Mouse (Mus musculus): Measurements from ENCODE around the gene Ddx43. TPM values are rescaled to one million over a fixed set of nuclear protein-coding genes. Genes with fewer than 3 reads are reported as not detected.
"Not testable (repeated sequence)": the region's sequence is repeated elsewhere in the genome, so short reads cannot be mapped to it uniquely, and the experiment has no call there.

Gene Ddx43
- polyA plus RNA-seq, 1 experiment from 2014 or later: 0.12 TPM

DNA sequence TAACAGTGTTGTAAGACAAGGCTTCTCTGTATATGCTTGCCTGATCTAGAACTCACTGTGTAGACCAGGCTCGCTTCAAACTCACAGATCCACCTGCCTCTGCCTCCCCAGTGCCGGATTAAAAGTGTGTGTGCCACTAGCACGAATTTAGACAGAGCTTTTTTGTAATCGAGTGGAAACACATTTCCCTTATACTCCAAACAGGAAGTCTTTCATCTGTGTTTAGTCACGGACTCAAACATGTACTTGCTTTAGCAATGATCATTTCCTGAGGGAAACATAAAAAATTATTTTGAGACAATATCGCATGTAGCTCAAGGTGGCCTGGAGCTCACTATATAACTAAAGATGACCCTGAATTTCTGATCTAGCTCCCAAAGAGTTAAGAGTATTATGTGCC is 32.2 kb upstream of the Ddx43 start:
- Histone ChIP-seq H3K4me3 (no peak overlapping the region), H3K36me3 (replicated peaks) (no peaks in the 10 kb centered on the region), H3K9me3 (no peaks in the 10 kb centered on the region), H3K27ac (replicated peaks) (no peak overlapping the region), H3K4me1 (no peaks in the 10 kb centered on the region), H3K27me3 (replicated peaks; ENCODE audit: low read depth, poor library complexity, severe bottlenecking) (no peaks in the 10 kb centered on the region)
- no peak for DNase-seq (ENCODE audit: low spot score)
- WGBS: 76% methylated on average over 6 of the region's 6 CpGs

DNA sequence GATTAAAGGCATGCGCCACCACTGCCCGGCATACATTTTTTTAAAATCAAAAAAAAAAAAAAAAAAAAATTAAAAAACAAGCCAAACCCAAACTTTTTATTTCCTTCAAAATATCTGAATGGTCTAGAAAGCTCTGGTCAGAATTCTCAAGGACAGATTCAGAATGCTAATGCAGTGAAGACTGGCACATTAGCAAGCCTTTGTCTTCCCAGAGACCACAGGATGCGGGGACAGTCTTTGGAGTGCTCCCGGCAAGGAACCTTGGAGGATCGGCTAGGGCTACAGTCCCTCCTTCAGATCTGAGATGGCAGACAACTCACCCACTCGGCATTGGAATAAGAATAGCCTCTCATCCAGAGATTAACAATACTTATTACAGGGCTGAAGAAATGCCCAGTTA is 30.9 kb upstream of the Ddx43 start:
- Histone ChIP-seq H3K4me3 (no peak overlapping the region), H3K27ac (replicated peaks) (no peak overlapping the region), H3K4me1 (no peaks in the 10 kb centered on the region), H3K27me3 (replicated peaks; ENCODE audit: low read depth, poor library complexity, severe bottlenecking) (no peaks in the 10 kb centered on the region), H3K36me3 (replicated peaks) (no peaks in the 10 kb centered on the region), H3K9me3 (no peaks in the 10 kb centered on the region)
- DNase-seq (ENCODE audit: low spot score): no peak
- WGBS: 90% methylated on average over 6 of the region's 6 CpGs

DNA sequence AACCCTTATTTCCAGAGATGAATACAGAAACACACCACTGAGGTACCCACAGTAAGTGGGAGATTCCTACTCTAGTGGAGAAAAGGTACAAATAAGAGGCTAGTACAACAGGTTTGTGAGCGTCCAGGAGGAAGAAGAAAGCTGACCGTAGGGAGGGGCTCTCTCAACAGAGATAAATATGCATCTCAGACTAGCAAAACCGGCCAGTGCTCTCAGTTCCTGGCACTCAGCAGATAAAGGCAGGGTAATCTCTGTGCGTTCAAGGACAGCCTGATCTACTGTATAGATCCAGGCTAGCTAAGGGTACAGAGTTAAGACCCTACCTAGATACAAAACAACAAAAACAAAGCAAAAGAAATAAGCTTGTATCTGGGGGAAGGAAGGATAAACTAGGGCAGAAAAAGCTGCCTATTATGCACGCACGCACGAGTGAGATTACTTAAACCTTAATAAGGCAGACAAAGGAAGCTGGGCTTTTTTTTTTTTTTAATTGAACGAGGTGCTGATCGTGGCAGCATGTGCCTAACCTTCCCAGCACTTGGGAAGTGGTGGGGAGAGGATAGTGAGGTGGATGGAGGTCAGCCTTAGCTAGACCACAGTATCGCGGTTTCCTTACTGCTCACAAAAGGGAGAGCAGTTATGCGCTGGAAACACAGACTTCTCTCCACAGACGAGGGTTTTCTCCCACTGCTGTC is 29.6 kb upstream of the Ddx43 start:
- no peaks in the 10 kb centered on the region for H3K4me1 ChIP-seq
- no peaks in the 10 kb centered on the region for H3K27me3 ChIP-seq (replicated peaks; ENCODE audit: low read depth, poor library complexity, severe bottlenecking)
- no peak overlapping the region for H3K4me3 ChIP-seq
- no peak for DNase-seq (ENCODE audit: low spot score)
- H3K27ac ChIP-seq (replicated peaks): no peak overlapping the region
- no peaks in the 10 kb centered on the region for H3K36me3 ChIP-seq (replicated peaks)
- H3K9me3 ChIP-seq: no peaks in the 10 kb centered on the region
- WGBS: 76% methylated on average over 13 of the region's 13 CpGs

DNA sequence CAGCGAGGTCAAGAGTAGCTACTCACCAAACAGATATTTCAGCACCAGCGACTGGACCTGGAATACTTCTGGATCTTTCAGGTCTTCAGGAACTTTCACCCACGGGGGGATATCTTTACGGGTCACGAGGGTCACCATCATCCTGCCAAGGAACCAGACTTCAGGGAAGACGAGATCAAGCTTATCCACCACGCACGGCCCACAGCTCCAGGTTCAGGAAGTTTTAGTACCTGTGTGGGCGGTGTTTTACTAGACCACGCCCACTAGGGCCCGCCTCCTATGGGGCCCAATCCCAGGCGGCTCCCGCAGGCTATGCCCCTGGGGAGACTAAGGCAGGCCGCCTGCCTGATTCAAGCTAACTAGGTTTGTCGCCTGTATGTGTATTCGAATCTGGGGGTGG is 27.6 kb upstream of the Ddx43 start, which contains the start of gene Dppa5a:
TSS of gene Dppa5a (minus strand) at position 219 of the 400 bp plus-strand sequence.
- H3K27ac ChIP-seq (replicated peaks); H3K36me3 ChIP-seq (replicated peaks); H3K4me3 ChIP-seq; H3K27me3 ChIP-seq (replicated peaks; ENCODE audit: low read depth, poor library complexity, severe bottlenecking); H3K9me3 ChIP-seq; DNase-seq (ENCODE audit: low spot score); H3K4me1 ChIP-seq: not testable (repeated sequence)
- WGBS: 90% methylated on average over 16 of the region's 16 CpGs

DNA sequence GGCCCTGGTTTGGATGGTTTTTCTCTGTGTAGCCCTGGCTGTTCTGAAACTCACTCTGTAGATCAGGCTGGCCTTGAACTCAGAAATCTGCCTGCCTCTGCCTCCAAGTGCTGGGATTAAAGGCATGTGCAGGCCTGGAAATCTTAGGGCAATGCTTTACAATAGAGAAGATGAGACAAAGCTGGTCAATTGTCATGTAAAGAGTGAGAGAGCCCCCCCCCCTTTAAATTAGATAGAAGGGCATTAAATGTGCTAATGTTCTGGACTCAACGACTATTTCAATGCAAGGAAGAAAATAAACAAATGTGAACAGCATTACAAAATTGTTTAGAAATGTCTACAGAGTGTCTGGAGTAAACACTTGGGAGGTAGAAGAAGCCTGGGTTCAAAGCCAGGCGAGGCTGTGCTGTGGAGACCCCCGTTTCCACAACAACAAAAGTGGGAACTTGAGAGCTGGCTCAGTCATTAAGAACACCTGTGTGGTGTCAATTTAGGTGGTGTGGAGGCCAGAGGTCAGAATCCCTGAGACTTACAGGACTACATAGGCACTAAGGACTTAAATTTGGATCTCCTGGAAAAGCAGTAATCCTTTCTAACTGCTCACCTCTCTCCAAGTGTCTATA is 26.8 kb upstream of the Ddx43 start:
- Histone ChIP-seq H3K4me3 (no peak overlapping the region), H3K4me1 (no peaks in the 10 kb centered on the region), H3K27ac (replicated peaks) (no peak overlapping the region), H3K27me3 (replicated peaks; ENCODE audit: low read depth, poor library complexity, severe bottlenecking) (no peaks in the 10 kb centered on the region), H3K36me3 (replicated peaks) (no peaks in the 10 kb centered on the region), H3K9me3 (no peaks in the 10 kb centered on the region)
- no peak for DNase-seq (ENCODE audit: low spot score)
- whole genome bisulfite sequencing: 68% methylated on average over 3 of the region's 3 CpGs

DNA sequence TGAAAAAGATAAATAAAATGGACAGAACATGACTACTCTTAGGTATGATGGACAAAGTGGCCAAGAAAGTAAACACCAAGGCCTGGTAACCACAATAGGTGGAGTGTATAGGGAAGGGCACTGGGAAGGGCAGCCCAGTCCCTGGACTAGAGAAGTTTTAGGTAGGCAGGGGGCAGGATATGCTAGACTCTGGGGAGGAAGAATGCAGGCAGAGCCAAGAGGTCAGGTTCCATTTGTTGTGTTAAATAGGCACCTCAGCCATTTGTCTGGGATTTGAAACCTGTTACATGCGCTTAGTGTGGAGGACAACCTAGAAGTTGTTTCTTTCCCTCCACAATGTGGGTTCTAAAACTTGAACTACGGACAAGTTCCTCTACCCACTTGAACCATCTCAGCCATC is 26.2 kb upstream of the Ddx43 start:
- Histone ChIP-seq H3K4me3 (no peak overlapping the region), H3K9me3 (no peaks in the 10 kb centered on the region), H3K4me1 (no peaks in the 10 kb centered on the region), H3K36me3 (replicated peaks) (no peaks in the 10 kb centered on the region), H3K27me3 (replicated peaks; ENCODE audit: low read depth, poor library complexity, severe bottlenecking) (no peaks in the 10 kb centered on the region), H3K27ac (replicated peaks) (no peak overlapping the region)
- DNase-seq (ENCODE audit: low spot score): no peak
- 87% methylated on average over 2 of the region's 2 CpGs for WGBS

DNA sequence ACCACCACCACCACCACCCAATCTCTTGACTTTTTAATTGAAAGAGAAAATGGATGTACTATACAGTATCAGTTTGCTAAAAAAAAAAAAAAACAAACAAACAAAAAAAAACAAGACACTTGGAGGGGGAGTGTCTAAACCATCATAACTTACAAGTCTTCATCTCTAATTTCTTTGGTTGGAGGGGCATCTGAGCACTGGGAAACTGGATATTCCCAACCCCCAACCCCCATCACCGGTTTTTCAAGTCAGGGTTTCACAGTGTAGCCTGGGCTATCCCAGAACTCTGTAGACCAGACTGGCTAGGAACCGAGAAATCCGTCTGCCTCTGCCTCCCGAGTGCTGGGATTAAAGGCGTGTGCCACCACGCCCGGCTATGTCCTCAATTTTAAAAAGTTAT is 25.8 kb upstream of the Ddx43 start:
- Histone ChIP-seq H3K4me1 (no peaks in the 10 kb centered on the region), H3K4me3 (no peak overlapping the region), H3K9me3 (no peaks in the 10 kb centered on the region), H3K36me3 (replicated peaks) (no peaks in the 10 kb centered on the region), H3K27me3 (replicated peaks; ENCODE audit: low read depth, poor library complexity, severe bottlenecking) (no peaks in the 10 kb centered on the region), H3K27ac (replicated peaks) (no peak overlapping the region)
- WGBS: 89% methylated on average over 7 of the region's 7 CpGs
- DNase-seq (ENCODE audit: low spot score): no peak

DNA sequence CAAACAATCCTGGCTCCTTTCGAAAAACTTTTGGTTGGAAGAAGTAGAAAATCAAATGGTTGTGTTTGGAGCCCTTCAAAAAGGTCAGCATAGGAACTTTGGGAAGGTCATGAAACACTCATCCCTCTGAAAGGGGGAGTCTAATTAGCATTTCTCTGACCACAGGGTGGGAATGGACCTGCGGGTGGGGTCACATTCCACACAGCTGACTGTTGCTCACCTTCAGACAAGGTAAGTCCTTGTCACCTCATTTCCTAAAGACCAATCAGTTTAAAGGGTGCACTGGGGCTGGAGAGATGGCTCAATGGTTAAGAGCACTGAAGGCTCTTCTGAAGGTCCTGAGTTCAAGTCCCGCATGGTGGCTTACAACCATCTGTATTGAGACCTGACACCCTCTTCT is 24.1 kb upstream of the Ddx43 start:
- Histone ChIP-seq H3K27ac (replicated peaks) (no peak overlapping the region), H3K4me1 (no peaks in the 10 kb centered on the region), H3K36me3 (replicated peaks) (no peaks in the 10 kb centered on the region), H3K9me3 (no peaks in the 10 kb centered on the region), H3K4me3 (no peak overlapping the region), H3K27me3 (replicated peaks; ENCODE audit: low read depth, poor library complexity, severe bottlenecking) (no peaks in the 10 kb centered on the region)
- DNase-seq (ENCODE audit: low spot score): no peak
- 93% methylated on average over 3 of the region's 3 CpGs for WGBS

DNA sequence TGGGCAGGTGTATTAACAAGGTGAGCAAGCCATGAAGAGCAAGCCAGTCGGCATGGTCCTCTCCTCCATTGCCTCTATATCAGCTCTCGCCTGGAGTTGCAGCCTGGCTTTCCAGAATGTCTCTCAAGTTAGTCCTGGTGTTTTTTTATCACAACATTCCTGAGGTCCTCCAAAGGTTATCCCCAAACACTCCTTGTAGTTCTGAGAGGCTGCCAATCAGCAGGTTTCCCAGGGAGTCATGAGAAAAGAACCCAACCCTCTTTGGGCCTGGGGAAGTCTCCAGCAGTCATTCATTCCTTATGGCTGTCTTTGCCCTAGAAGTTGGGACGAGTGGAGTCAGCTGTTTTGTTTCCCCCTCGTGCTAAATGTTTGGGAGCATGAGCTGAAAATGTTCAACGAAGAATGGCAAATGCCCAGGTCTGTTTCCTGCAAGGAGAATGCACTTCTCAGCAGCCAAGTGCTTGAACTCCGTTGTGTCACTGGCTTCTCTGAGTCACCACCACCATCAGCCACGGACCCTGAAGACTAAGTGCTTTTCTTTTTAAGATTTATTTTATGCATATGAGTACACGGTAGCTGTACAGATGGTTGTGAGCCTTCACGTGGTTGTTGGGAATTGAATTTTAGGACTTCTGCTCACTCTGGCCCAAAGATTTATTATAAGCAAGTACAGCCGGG is 22.6 kb upstream of the Ddx43 start:
- 85% methylated on average over 10 of the region's 10 CpGs for WGBS
- H3K4me1 ChIP-seq: peaks cover 5% of the 10 kb centered on the region
- no peaks in the 10 kb centered on the region for H3K36me3 ChIP-seq (replicated peaks)

DNA sequence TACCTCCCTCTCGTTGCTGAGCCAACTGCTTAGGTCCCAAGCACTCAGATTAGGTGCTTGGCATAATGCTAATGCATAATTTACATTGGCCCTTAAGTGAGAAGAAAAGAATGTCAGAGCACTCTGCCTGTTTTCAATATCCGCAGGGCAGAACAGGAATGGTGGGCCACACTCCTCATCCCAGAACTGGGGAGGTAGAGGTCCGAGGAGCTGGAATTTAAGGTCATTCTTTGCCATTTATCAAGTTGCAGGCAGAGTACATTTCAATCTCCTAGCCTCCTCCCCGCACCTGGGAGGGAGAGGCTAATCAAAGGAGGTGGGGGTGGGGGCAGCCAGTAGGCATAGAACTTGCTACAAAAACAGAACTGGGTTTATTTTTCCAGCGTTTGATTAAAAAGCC is 21.2 kb upstream of the Ddx43 start:
- H3K4me1 ChIP-seq: peaks cover 12% of the 10 kb centered on the region
- DNase-seq (ENCODE audit: low spot score): no peak
- no peaks in the 10 kb centered on the region for H3K9me3 ChIP-seq
- H3K27ac ChIP-seq (replicated peaks): no peak overlapping the region
- H3K4me3 ChIP-seq: no peak overlapping the region
- 60% methylated on average over 5 of the region's 5 CpGs for WGBS
- H3K36me3 ChIP-seq (replicated peaks): no peaks in the 10 kb centered on the region
- peaks cover 25% of the 10 kb centered on the region for H3K27me3 ChIP-seq (replicated peaks; ENCODE audit: low read depth, poor library complexity, severe bottlenecking)

More for the DNA sequence above, 22.6 kb upstream of the Ddx43 start:
- Histone ChIP-seq H3K27me3 (replicated peaks; ENCODE audit: low read depth, poor library complexity, severe bottlenecking) (peaks cover 13% of the 10 kb centered on the region), H3K9me3 (no peaks in the 10 kb centered on the region), H3K27ac (replicated peaks) (no peak overlapping the region), H3K4me3 (no peak overlapping the region)
- DNase-seq (ENCODE audit: low spot score): no peak

DNA sequence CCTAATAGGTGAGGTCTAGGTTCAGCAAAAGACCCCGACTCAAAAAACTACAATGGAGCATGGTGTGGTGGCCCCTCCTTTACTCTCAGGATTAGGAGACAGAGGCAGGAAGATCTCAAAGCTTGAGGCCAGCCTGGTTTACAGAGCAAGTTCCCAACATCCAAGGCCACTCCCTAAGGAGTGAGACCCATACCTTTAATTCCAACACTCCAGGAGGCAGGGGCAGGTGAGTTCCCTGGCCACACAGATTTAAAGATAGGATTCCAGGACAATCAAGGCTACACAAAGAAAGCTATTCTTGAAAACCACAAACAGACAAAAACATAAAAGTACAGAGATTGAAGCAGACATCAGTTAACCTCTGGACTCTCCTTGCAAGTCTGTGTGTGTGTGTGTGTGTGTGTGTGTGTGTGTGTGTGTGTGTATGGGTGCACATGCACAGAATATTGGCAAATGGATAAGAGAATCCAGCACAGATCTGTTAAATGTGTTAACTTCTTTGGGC is 20.6 kb upstream of the Ddx43 start:
- Histone ChIP-seq H3K36me3 (replicated peaks) (no peaks in the 10 kb centered on the region), H3K9me3 (no peaks in the 10 kb centered on the region), H3K27me3 (replicated peaks; ENCODE audit: low read depth, poor library complexity, severe bottlenecking) (peaks cover 30% of the 10 kb centered on the region), H3K4me3 (no peak overlapping the region), H3K4me1 (peaks cover 12% of the 10 kb centered on the region), H3K27ac (replicated peaks) (no peak overlapping the region)
- WGBS: 73% methylated on average over 1 of the region's 1 CpGs
- no peak for DNase-seq (ENCODE audit: low spot score)

DNA sequence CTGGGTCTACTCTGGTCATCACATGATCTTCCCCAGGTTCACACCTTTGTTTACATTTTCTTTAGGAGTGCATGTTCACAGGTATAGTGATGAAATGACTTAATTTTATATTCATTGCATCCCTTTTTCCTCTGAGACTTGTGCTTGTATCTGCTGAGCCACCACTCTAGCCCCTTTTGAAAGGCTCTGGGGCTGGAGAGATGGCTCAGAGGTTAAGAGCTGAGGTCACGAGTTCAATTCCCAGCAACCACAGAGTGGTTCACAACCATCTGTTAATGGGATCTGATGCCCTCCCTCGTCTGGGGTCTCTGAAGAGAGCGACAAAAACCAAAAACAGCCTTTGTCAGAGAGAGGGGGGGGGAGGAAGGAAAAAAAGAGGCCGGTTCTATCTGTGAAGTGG is 20.1 kb upstream of the Ddx43 start:
- no peaks in the 10 kb centered on the region for H3K36me3 ChIP-seq (replicated peaks)
- WGBS: 66% methylated on average over 4 of the region's 4 CpGs
- H3K27me3 ChIP-seq (replicated peaks; ENCODE audit: low read depth, poor library complexity, severe bottlenecking): peaks cover 31% of the 10 kb centered on the region
- H3K9me3 ChIP-seq: no peaks in the 10 kb centered on the region
- H3K27ac ChIP-seq (replicated peaks): no peak overlapping the region
- no peak for DNase-seq (ENCODE audit: low spot score)
- H3K4me3 ChIP-seq: no peak overlapping the region
- H3K4me1 ChIP-seq: peaks cover 12% of the 10 kb centered on the region

DNA sequence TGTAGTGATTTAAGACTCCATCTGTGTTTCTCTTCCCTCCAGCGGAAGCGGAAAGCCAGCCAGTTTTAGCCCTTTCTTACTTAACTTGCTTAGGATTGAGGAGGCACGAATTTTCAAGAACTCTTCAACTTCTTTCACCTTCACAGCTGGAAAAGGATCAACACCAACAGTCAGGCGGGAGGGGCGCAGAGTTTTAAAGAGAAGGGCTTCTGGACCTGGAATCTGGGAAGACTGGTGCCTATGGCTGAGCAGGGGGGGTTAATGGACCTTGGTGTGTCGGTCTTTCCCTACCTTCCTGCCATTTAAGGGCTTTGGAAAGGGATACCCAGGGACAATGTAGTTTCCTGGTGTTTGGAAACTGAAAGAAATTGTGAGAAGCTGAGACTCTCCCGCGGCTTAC is 18.0 kb upstream of the Ddx43 start:
- DNase-seq (ENCODE audit: low spot score): no peak
- Histone ChIP-seq H3K4me1 (peaks cover 12% of the 10 kb centered on the region), H3K27ac (replicated peaks) (no peak overlapping the region), H3K4me3 (peak overlapping the region; percentile 56), H3K36me3 (replicated peaks) (no peaks in the 10 kb centered on the region), H3K27me3 (replicated peaks; ENCODE audit: low read depth, poor library complexity, severe bottlenecking) (peaks cover 31% of the 10 kb centered on the region), H3K9me3 (no peaks in the 10 kb centered on the region)
- 24% methylated on average over 8 of the region's 8 CpGs for WGBS

Measured in embryonic facial prominence, embryonic 10.5 days (tissue).